Mouse (Mus musculus) hindbrain, embryonic 13.5 days (tissue): ENCODE results near the gene Neurod2. TPM values are rescaled to one million over a fixed set of nuclear protein-coding genes. Genes with fewer than 3 reads are reported as not detected.

Experiments used
- ATAC-seq: fragments of 200-750 bp; cut with Nextera tagmentation; 2 replicates; pipeline ENCODE4 v1.8.0; 2017; ENCODE audit warnings: moderate TSS enrichment; ENCODE audit not compliant: low FRiP score
- H3K27ac ChIP-seq: fragments of 300-500 bp; sonication (generic); 2 replicates; pipeline ENCODE4 v1.5.1; 2015; ENCODE audit warnings: inconsistent platforms, mild to moderate bottlenecking, moderate library complexity
- H3K27me3 ChIP-seq: fragments of 300-500 bp; sonication (generic); 2 replicates; pipeline ENCODE4 v1.6.1; 2015; ENCODE audit warnings: mild to moderate bottlenecking, inconsistent platforms
- H3K36me3 ChIP-seq: fragments of 300-500 bp; sonication (generic); 2 replicates; pipeline ENCODE4 v1.6.1; 2015; ENCODE audit warnings: mild to moderate bottlenecking, inconsistent platforms
- H3K4me1 ChIP-seq: fragments of 300-500 bp; sonication (generic); replicated peaks from 2 replicates; pipeline ENCODE4 v1.6.1; 2015; ENCODE audit warnings: inconsistent platforms
- H3K4me2 ChIP-seq: fragments of 300-500 bp; sonication (generic); 2 replicates; pipeline ENCODE4 v1.6.1; 2015; ENCODE audit warnings: inconsistent platforms, mild to moderate bottlenecking, moderate library complexity
- H3K4me3 ChIP-seq: fragments of 300-500 bp; sonication (generic); 2 replicates; pipeline ENCODE4 v1.5.1; 2015; ENCODE audit warnings: mild to moderate bottlenecking, inconsistent platforms
- H3K9ac ChIP-seq: fragments of 300-500 bp; sonication (generic); 2 replicates; pipeline ENCODE4 v1.6.1; 2015; ENCODE audit warnings: mild to moderate bottlenecking, inconsistent platforms
- H3K9me3 ChIP-seq: fragments of 300-500 bp; sonication (generic); 2 replicates; pipeline ENCODE4 v1.6.1; 2016; ENCODE audit warnings: inconsistent platforms
- WGBS: fragments of 180-500 bp; shearing (Covaris S2); methylation state at CpG from one replicate; pipeline ENCODE4 v1.1.7; 2015; 5-methylcytosine and 5-hydroxymethylcytosine counted together
- polyA plus RNA-seq: library from polyadenylated mRNA; unstranded; fragments of >200 nt; fragmentation: Nextera tagmentation; extraction: Ambion mirVana; gene quantifications from 2 replicates; pipeline ENCODE4 v1.2.1, GENCODE M21; 2015

Gene Neurod2
- polyA plus RNA-seq, 1 experiment from 2014 or later = 30.7 TPM

- H3K27ac ChIP-seq = peak overlapping the region; percentile 44
- no peaks in the 10 kb centered on the region for H3K9me3 ChIP-seq
- peaks cover 44% of the 10 kb centered on the region for H3K4me1 ChIP-seq
- no peak overlapping the region for H3K4me3 ChIP-seq
- 8% methylated on average over 4 of the region's 4 CpGs for WGBS
- no peaks in the 10 kb centered on the region for H3K36me3 ChIP-seq
- H3K9ac ChIP-seq = no peak overlapping the region
- no peak for ATAC-seq
- peaks cover 98% of the 10 kb centered on the region for H3K27me3 ChIP-seq
- H3K4me2 ChIP-seq = 0 out of 2 replicates have a peak overlapping the region, but pooled peaks have one; percentile 2
Measured at GRCm38 (mm10) chr11:98319544-98319943, 9.9 kb downstream of the Neurod2 start.

GRCm38 (mm10) chr11:98319120-98319519 is 10.3 kb downstream of the Neurod2 start:
- H3K27ac ChIP-seq = peak overlapping the region; percentile 64
- H3K36me3 ChIP-seq = no peaks in the 10 kb centered on the region
- H3K4me1 ChIP-seq = peaks cover 45% of the 10 kb centered on the region
- 3% methylated on average over 15 of the region's 15 CpGs for WGBS
- ATAC-seq = no peak
- H3K9me3 ChIP-seq = no peaks in the 10 kb centered on the region
- H3K4me2 ChIP-seq = no peak overlapping the region
- no peak overlapping the region for H3K9ac ChIP-seq
- no peak overlapping the region for H3K4me3 ChIP-seq
- peaks cover 98% of the 10 kb centered on the region for H3K27me3 ChIP-seq

GRCm38 (mm10) chr11:98318421-98319116 is 10.9 kb downstream of the Neurod2 start:
- H3K27ac ChIP-seq = peak overlapping the region; percentile 64
- no peak overlapping the region for H3K4me3 ChIP-seq
- H3K4me2 ChIP-seq = no peak overlapping the region; the same call in 1 of the 2 replicates
- no peaks in the 10 kb centered on the region for H3K36me3 ChIP-seq
- H3K27me3 ChIP-seq = peaks cover 98% of the 10 kb centered on the region
- H3K9me3 ChIP-seq = no peaks in the 10 kb centered on the region
- 0 out of 2 replicates have a peak, but pooled peaks have one; percentile 5 for ATAC-seq
- peaks cover 51% of the 10 kb centered on the region for H3K4me1 ChIP-seq
- under 1% methylated on average over 14 of the region's 14 CpGs for WGBS
- H3K9ac ChIP-seq = no peak overlapping the region

GRCm38 (mm10) chr11:98317479-98317878 is 12.0 kb downstream of the Neurod2 start:
- Histone ChIP-seq H3K4me1 (peaks cover 52% of the 10 kb centered on the region), H3K27me3 (peaks cover 96% of the 10 kb centered on the region), H3K36me3 (no peaks in the 10 kb centered on the region), H3K9me3 (no peaks in the 10 kb centered on the region), H3K4me2 (0 out of 2 replicates have a peak overlapping the region, but pooled peaks have one; percentile 2), H3K27ac (peak overlapping the region; percentile 72), H3K4me3 (no peak overlapping the region), H3K9ac (no peak overlapping the region)
- 0 out of 2 replicates have a peak, but pooled peaks have one; percentile 60 for ATAC-seq
- 2% methylated on average over 7 of the region's 7 CpGs for WGBS

- Histone ChIP-seq H3K4me3 (no peak overlapping the region), H3K27ac (no peak overlapping the region), H3K4me2 (peak overlapping the region; percentile 23; the same call in 1 of the 2 replicates), H3K4me1 (peaks cover 25% of the 10 kb centered on the region), H3K36me3 (no peaks in the 10 kb centered on the region), H3K9ac (0 out of 2 replicates have a peak overlapping the region, but pooled peaks have one; percentile 24), H3K27me3 (peaks cover 93% of the 10 kb centered on the region), H3K9me3 (no peaks in the 10 kb centered on the region)
- WGBS = 2% methylated on average over 21 of the region's 26 CpGs
- ATAC-seq = no peak
Measured at GRCm38 (mm10) chr11:98313790-98314323, 15.6 kb downstream of the Neurod2 start.

- no peak for ATAC-seq
- H3K27ac ChIP-seq = peak overlapping the region; percentile 67
- H3K4me2 ChIP-seq = peak overlapping the region; percentile 33
- 7% methylated on average over 10 of the region's 10 CpGs for WGBS
- peaks cover 30% of the 10 kb centered on the region for H3K27me3 ChIP-seq
- H3K36me3 ChIP-seq = no peaks in the 10 kb centered on the region
- peaks cover 51% of the 10 kb centered on the region for H3K4me1 ChIP-seq
- no peak overlapping the region for H3K9ac ChIP-seq
- no peaks in the 10 kb centered on the region for H3K9me3 ChIP-seq
- no peak overlapping the region for H3K4me3 ChIP-seq
Measured at GRCm38 (mm10) chr11:98298484-98299205, 30.8 kb downstream of the Neurod2 start.

- H3K36me3 ChIP-seq = no peaks in the 10 kb centered on the region
- no peak overlapping the region; the same call in 1 of the 2 replicates for H3K9ac ChIP-seq
- H3K27ac ChIP-seq = peak overlapping the region; percentile 40
- H3K9me3 ChIP-seq = no peaks in the 10 kb centered on the region
- 17% methylated on average over 7 of the region's 7 CpGs for WGBS
- H3K27me3 ChIP-seq = peaks cover 30% of the 10 kb centered on the region
- no peak overlapping the region for H3K4me2 ChIP-seq
- no peak overlapping the region for H3K4me3 ChIP-seq
- peaks cover 57% of the 10 kb centered on the region for H3K4me1 ChIP-seq
- no peak for ATAC-seq
Measured at GRCm38 (mm10) chr11:98297778-98298177, 31.7 kb downstream of the Neurod2 start.

- Histone ChIP-seq H3K27ac (no peak overlapping the region), H3K9me3 (no peaks in the 10 kb centered on the region), H3K4me1 (peaks cover 57% of the 10 kb centered on the region), H3K27me3 (peaks cover 28% of the 10 kb centered on the region), H3K4me3 (no peak overlapping the region), H3K4me2 (no peak overlapping the region), H3K36me3 (no peaks in the 10 kb centered on the region), H3K9ac (no peak overlapping the region)
- no peak for ATAC-seq
- 53% methylated on average over 2 of the region's 2 CpGs for WGBS
Measured at GRCm38 (mm10) chr11:98296916-98297315, 32.5 kb downstream of the Neurod2 start.

GRCm38 (mm10) chr11:98296277-98296676 is 33.2 kb downstream of the Neurod2 start:
- H3K4me3 ChIP-seq = no peak overlapping the region
- ATAC-seq = peak; percentile 23; the same call in 1 of the 2 replicates
- WGBS = under 1% methylated on average over 5 of the region's 5 CpGs
- no peaks in the 10 kb centered on the region for H3K36me3 ChIP-seq
- H3K27me3 ChIP-seq = peaks cover 25% of the 10 kb centered on the region
- no peaks in the 10 kb centered on the region for H3K9me3 ChIP-seq
- no peak overlapping the region; the same call in 1 of the 2 replicates for H3K4me2 ChIP-seq
- peaks cover 59% of the 10 kb centered on the region for H3K4me1 ChIP-seq
- H3K27ac ChIP-seq = peak overlapping the region; percentile 0; the same call in 1 of the 2 replicates
- H3K9ac ChIP-seq = no peak overlapping the region

GRCm38 (mm10) chr11:98295013-98295585 is 34.3 kb downstream of the Neurod2 start:
- Histone ChIP-seq H3K9ac (peak overlapping the region; percentile 86), H3K4me1 (peaks cover 71% of the 10 kb centered on the region), H3K9me3 (no peaks in the 10 kb centered on the region), H3K4me2 (peak overlapping the region; percentile 88), H3K36me3 (no peaks in the 10 kb centered on the region), H3K4me3 (peak overlapping the region; percentile 66), H3K27me3 (peaks cover 25% of the 10 kb centered on the region), H3K27ac (peak overlapping the region; percentile 88)
- peak; percentile 7; the same call in 1 of the 2 replicates for ATAC-seq
- 6% methylated on average over 9 of the region's 9 CpGs for WGBS

- H3K9me3 ChIP-seq = no peaks in the 10 kb centered on the region
- peak; percentile 70 for ATAC-seq
- 1% methylated on average over 58 of the region's 58 CpGs for WGBS
- peak overlapping the region; percentile 86 for H3K9ac ChIP-seq
- peaks cover 78% of the 10 kb centered on the region for H3K4me1 ChIP-seq
- peak overlapping the region; percentile 88 for H3K4me2 ChIP-seq
- H3K27ac ChIP-seq = peak overlapping the region; percentile 88
- peaks cover 24% of the 10 kb centered on the region for H3K27me3 ChIP-seq
- H3K4me3 ChIP-seq = peak overlapping the region; percentile 66
- H3K36me3 ChIP-seq = no peaks in the 10 kb centered on the region
Measured at GRCm38 (mm10) chr11:98294188-98295012, 35.0 kb downstream of the Neurod2 start.
